Comparison of ENCODE assay signal across 10 mouse cellular contexts in genomic region chr3:50569565-50569964, GRCm38 (mm10).
DNase-seq lines count a peak whose midpoint lies in the region; ATAC-seq and TF ChIP-seq lines count a peak whose summit lies in the region.
"Had no signal": no experiment of that assay in that cellular context is flagged by ENCODE, and none has a peak within 500 bp of the region (broad histone marks: within the 10 kb centered on the region; RNA-seq: fewer than 3 reads in every experiment).

No protein-coding gene starts in this region.

- H3K9ac ChIP-seq in neural tube, embryonic 15.5 days (replicated peaks): no peak overlapping the region
- H3K9ac ChIP-seq: neural tube, embryonic 13.5 days had no signal

- WGBS in neural tube, embryonic 15.5 days: 91% methylated on average over 10 of the region's 10 CpGs

- no peak for ATAC-seq in neural tube, embryonic 15.5 days (ENCODE audit: low FRiP score)

- H3K9me3 ChIP-seq in neural tube, embryonic 15.5 days (replicated peaks): no peaks in the 10 kb centered on the region
- H3K9me3 ChIP-seq: neural tube, embryonic 13.5 days had no signal

- peak; percentile 8 for DNase-seq in gastrocnemius, postnatal 14 days
- no peak for DNase-seq in gastrocnemius, adult 2 months
- DNase-seq in lung, postnatal 10 days: peak; percentile 22
- DNase-seq in lung, postnatal 25 days (ENCODE audit: low spot score): no peak
- DNase-seq in brain, embryonic 14.5 days (ENCODE audit: low read depth): peak; percentile 66
- DNase-seq in right cerebral cortex, postnatal 36 days (ENCODE audit: low spot score in 2 of 2): peak; percentile 9
- no peak for DNase-seq in T-cell, adult 2 months (ENCODE audit: low spot score)

- H3K27ac ChIP-seq in gastrocnemius, adult 2 months: no peak overlapping the region
- no peak overlapping the region for H3K27ac ChIP-seq in neural tube, embryonic 15.5 days (replicated peaks)
- H3K27ac ChIP-seq: neural tube, embryonic 13.5 days had no signal

- no peak overlapping the region for H3K4me2 ChIP-seq in neural tube, embryonic 15.5 days
- H3K4me2 ChIP-seq: heart, embryonic 11.5 days; neural tube, embryonic 13.5 days had no signal

- no peak overlapping the region for H3K4me3 ChIP-seq in gastrocnemius, adult 2 months
- H3K4me3 ChIP-seq in neural tube, embryonic 15.5 days (replicated peaks): no peak overlapping the region
- H3K4me3 ChIP-seq: neural tube, embryonic 13.5 days had no signal

- H3K36me3 ChIP-seq in neural tube, embryonic 15.5 days: no peaks in the 10 kb centered on the region
- H3K36me3 ChIP-seq: neural tube, embryonic 13.5 days had no signal

- intact Hi-C loops in gastrocnemius, postnatal 14 days (cut with DNase I; ENCODE audit: low total_unique reads): no loop called here
- intact Hi-C loops in gastrocnemius, adult 2 months (cut with DNase I): no loop called here

- TF ChIP-seq CTCF in gastrocnemius, adult 2 months (IDR thresholded peaks at IDR 0.05): no peak
- no peak for TF ChIP-seq CTCF in brain, embryonic 14.5 days (IDR thresholded peaks at IDR 0.05; ENCODE audit: borderline replicate concordance, extremely low read depth, insufficient read depth, insufficient read length)

- no peaks in the 10 kb centered on the region for H3K4me1 ChIP-seq in neural tube, embryonic 15.5 days
- H3K4me1 ChIP-seq: neural tube, embryonic 13.5 days had no signal

- no peaks in the 10 kb centered on the region for H3K27me3 ChIP-seq in neural tube, embryonic 15.5 days (replicated peaks)
- H3K27me3 ChIP-seq: neural tube, embryonic 13.5 days had no signal

- no peak for TF ChIP-seq POLR2A in brain, embryonic 14.5 days (IDR thresholded peaks at IDR 0.05; ENCODE audit: borderline replicate concordance, extremely low read depth, insufficient read depth, insufficient read length, poor library complexity, severe bottlenecking)

Comparison
In these comparisons a context has a peak if more than half of its experiments do, and no peak if none do; other contexts are left out.
1. DNase-seq: peak in gastrocnemius, postnatal 14 days (single experiment), lung, postnatal 10 days (single experiment), brain, embryonic 14.5 days (single experiment) and right cerebral cortex, postnatal 36 days (2 of 2); none in gastrocnemius, adult 2 months (single experiment), lung, postnatal 25 days (single experiment) and T-cell, adult 2 months (single experiment).